Mouse (Mus musculus) spleen, adult 2 months (tissue): Measurements from ENCODE around the gene Cox14.

Experiments used
- CTCF ChIP-seq: fragments of 200-500 bp; IDR thresholded peaks from 2 replicates; pipeline ENCODE4 v1.5.1; 2011; ENCODE audit warnings: mild to moderate bottlenecking, inconsistent platforms; ENCODE audit not compliant: insufficient read depth, insufficient read length, insufficient replicate concordance; ENCODE audit errors: extremely low read depth
- POLR2A ChIP-seq: fragments of 200-500 bp; IDR thresholded peaks from 2 replicates; pipeline ENCODE4 v1.6.1; 2011; ENCODE audit warnings: low read depth, low read length, inconsistent platforms

- TF ChIP-seq CTCF (no peak), POLR2A (no peak)
Measured at GRCm38 (mm10) chr15:99731678-99732077, 6.3 kb downstream of the Cox14 start.
